Mouse (Mus musculus) heart, adult 18-20 months (tissue): ENCODE results near the gene Fap. TPM values are rescaled to one million over a fixed set of nuclear protein-coding genes. Genes with fewer than 3 reads are reported as not detected.

Source experiments
- DNase-seq, 2 experiments: peaks; one replicate each; pipeline ENCODE4 v3.0.0; 2021 to 2022; ENCODE audit warnings: mixed read lengths in 1 of 2
- total RNA-seq, 2 experiments: library from RNA; stranded (reverse); gene quantifications; 2 replicates each; pipeline ENCODE4 v1.2.3; 2021

Fap gene
- total RNA-seq, 2 experiments from 2014 or later, result 2.2 to 3.5 TPM

- DNase-seq, result no peak
These were observed 42.8 kb downstream of the Fap start for GRCm38 (mm10) chr2:62531065-62531464.

- DNase-seq, result no peak
These were observed 47.5 kb downstream of the Fap start for GRCm38 (mm10) chr2:62526399-62526798.

- no peak for DNase-seq
These were observed 56.1 kb downstream of the Fap start for GRCm38 (mm10) chr2:62517790-62518189.

- no peak for DNase-seq
These were observed 59.4 kb downstream of the Fap start for GRCm38 (mm10) chr2:62514477-62514876.

GRCm38 (mm10) chr2:62513477-62513876, 60.4 kb downstream of the Fap start:
- DNase-seq, result no peak

- DNase-seq, result no peak
These were observed 66.7 kb downstream of the Fap start for GRCm38 (mm10) chr2:62507130-62507529.

GRCm38 (mm10) chr2:62506441-62506840, 67.4 kb downstream of the Fap start:
- DNase-seq, result no peak

- DNase-seq, result no peak
These were observed 69.5 kb downstream of the Fap start for GRCm38 (mm10) chr2:62504269-62504796.

GRCm38 (mm10) chr2:62503326-62503725, 70.5 kb downstream of the Fap start:
- DNase-seq, result no peak

- DNase-seq, result no peak
These were observed 71.4 kb downstream of the Fap start for GRCm38 (mm10) chr2:62502516-62502915.

GRCm38 (mm10) chr2:62498821-62499220, 75.1 kb downstream of the Fap start:
- DNase-seq, result no peak

GRCm38 (mm10) chr2:62498086-62498485, 75.8 kb downstream of the Fap start:
- no peak for DNase-seq

GRCm38 (mm10) chr2:62497333-62498002, 76.4 kb downstream of the Fap start:
- DNase-seq, result no peak

GRCm38 (mm10) chr2:62495407-62495806, 78.5 kb downstream of the Fap start:
- no peak for DNase-seq

- no peak for DNase-seq
These were observed 84.0 kb downstream of the Fap start for GRCm38 (mm10) chr2:62489832-62490231.

GRCm38 (mm10) chr2:62484906-62485305, 89.0 kb downstream of the Fap start:
- no peak for DNase-seq

- no peak for DNase-seq
These were observed 90.3 kb downstream of the Fap start, which contains the start of gene Gcg for GRCm38 (mm10) chr2:62483550-62483949. TSS of gene Gcg (minus strand) at chr2:62483650.

GRCm38 (mm10) chr2:62480285-62481198, 93.3 kb downstream of the Fap start:
- DNase-seq, result no peak

GRCm38 (mm10) chr2:62469551-62469950, 104.3 kb downstream of the Fap start:
- peak; percentile 44 to 55 for DNase-seq

GRCm38 (mm10) chr2:62463287-62463686, 110.6 kb downstream of the Fap start:
- DNase-seq, result no peak

GRCm38 (mm10) chr2:62462174-62462573, 111.7 kb downstream of the Fap start:
- no peak for DNase-seq

- DNase-seq, result no peak
These were observed 112.9 kb downstream of the Fap start for GRCm38 (mm10) chr2:62460815-62461450.
